Mouse (Mus musculus) heart, adult 8-10 months (tissue): ENCODE results near the gene Hps3. TPM values are rescaled to one million over a fixed set of nuclear protein-coding genes. Genes with fewer than 3 reads are reported as not detected.
"Not testable (repeated sequence)": the region's sequence is repeated elsewhere in the genome, so short reads cannot be mapped to it uniquely, and the experiment has no call there.

Experiments used
- DNase-seq: peaks from one replicate; pipeline ENCODE4 v3.0.0; 2022; ENCODE audit warnings: low spot score
- total RNA-seq, 4 experiments: library from RNA; stranded (reverse); gene quantifications; 2 replicates each; pipeline ENCODE4 v1.2.4; 2022

The Hps3 gene
- total RNA-seq, result 1 to 10 TPM; 6.3 to 8.4 (median 7.1) TPM

- peak; percentile 89 for DNase-seq
Observed at GRCm38 (mm10) chr3:20034719-20035404, at the start of gene Hps3. Gene Hps3, minus strand, starts transcription at chr3:20035315.

- DNase-seq, result peak; percentile 35
Observed at GRCm38 (mm10) chr3:20082161-20082560, 47.0 kb upstream of the Hps3 start.

GRCm38 (mm10) chr3:20076145-20077053, 41.3 kb upstream of the Hps3 start:
- no peak for DNase-seq

GRCm38 (mm10) chr3:20058197-20058541, 23.1 kb upstream of the Hps3 start:
- DNase-seq, result no peak

- peak; percentile 98 for DNase-seq
Observed at GRCm38 (mm10) chr3:20057306-20058196, 22.4 kb upstream of the Hps3 start, which contains the start of gene Hltf. Gene Hltf, plus strand, starts transcription at chr3:20057811.

- DNase-seq, result not testable (repeated sequence)
Observed at GRCm38 (mm10) chr3:20044736-20045135, 9.6 kb upstream of the Hps3 start.

GRCm38 (mm10) chr3:20041461-20041860, 6.3 kb upstream of the Hps3 start:
- not testable (repeated sequence) for DNase-seq

GRCm38 (mm10) chr3:20036069-20036468, 954 bp upstream of the Hps3 start:
- no peak for DNase-seq

GRCm38 (mm10) chr3:20033761-20034718, 1.1 kb downstream of the Hps3 start:
- DNase-seq, result no peak

GRCm38 (mm10) chr3:20030807-20031206, 4.3 kb downstream of the Hps3 start:
- DNase-seq, result no peak

- DNase-seq, result peak; percentile 16
Observed at GRCm38 (mm10) chr3:20028640-20029039, 6.5 kb downstream of the Hps3 start.

- DNase-seq, result no peak
Observed at GRCm38 (mm10) chr3:20027788-20028187, 7.3 kb downstream of the Hps3 start.

- peak; percentile 29 for DNase-seq
Observed at GRCm38 (mm10) chr3:20026996-20027689, 8.0 kb downstream of the Hps3 start.

GRCm38 (mm10) chr3:20026481-20026880, 8.6 kb downstream of the Hps3 start:
- DNase-seq, result no peak

- no peak for DNase-seq
Observed at GRCm38 (mm10) chr3:20023832-20024231, 11.3 kb downstream of the Hps3 start.

GRCm38 (mm10) chr3:20018076-20018475, 17.0 kb downstream of the Hps3 start:
- no peak for DNase-seq

- DNase-seq, result no peak
Observed at GRCm38 (mm10) chr3:20014454-20014853, 20.7 kb downstream of the Hps3 start.

- not testable (repeated sequence) for DNase-seq
Observed at GRCm38 (mm10) chr3:20010905-20011304, 24.2 kb downstream of the Hps3 start.

GRCm38 (mm10) chr3:20010464-20010863, 24.7 kb downstream of the Hps3 start:
- no peak for DNase-seq

- no peak for DNase-seq
Observed at GRCm38 (mm10) chr3:20007759-20008158, 27.4 kb downstream of the Hps3 start.
